Mouse (Mus musculus) retina, postnatal 7 days (tissue): ENCODE measurements around the gene Emsy.

Source experiments
- DNase-seq: peaks from one replicate; pipeline ENCODE4 v3.0.0-alpha.2; 2012; ENCODE audit warnings: low read depth, low spot score

The Emsy gene

DNA sequence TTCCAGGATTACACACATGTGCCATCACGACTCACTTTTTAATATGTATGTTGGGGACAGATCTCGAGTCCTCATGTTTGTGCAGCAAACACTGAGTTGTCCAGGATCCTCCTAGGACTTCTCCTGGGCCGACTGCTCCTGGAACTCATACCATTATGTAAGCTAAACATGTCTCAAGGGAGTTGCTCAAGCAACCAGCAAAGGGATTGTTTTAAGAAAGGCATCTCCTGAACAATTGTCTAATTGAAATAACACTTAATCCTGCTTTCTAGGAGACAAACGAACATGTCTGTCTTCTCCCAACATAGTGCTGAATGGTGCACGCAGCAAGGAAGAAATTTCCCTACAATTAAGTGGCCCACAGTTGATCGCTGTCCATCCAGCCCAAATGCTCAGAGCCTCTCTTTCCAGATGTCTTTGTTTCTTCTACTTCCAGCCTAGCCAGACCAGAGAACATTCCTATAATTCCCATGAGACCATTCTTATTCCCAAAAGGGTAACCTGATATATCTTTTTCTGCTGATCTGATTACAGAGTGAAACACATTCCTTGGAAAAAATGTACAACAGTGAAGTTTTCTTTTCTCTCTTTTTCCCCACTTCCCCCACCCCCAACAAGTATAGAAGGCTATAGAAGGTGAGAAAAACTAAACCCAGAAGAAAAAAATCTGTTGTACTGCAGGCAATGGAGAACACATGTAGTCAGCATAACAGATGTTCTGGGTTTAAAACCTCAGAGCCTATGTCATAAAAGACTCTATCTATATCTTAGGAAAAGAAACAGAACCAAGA is 11.6 kb upstream of the Emsy start:
- DNase-seq, result no peak

GRCm38 (mm10) chr7:98665726-98666125 is 9.1 kb upstream of the Emsy start:
- DNase-seq, result no peak

DNA sequence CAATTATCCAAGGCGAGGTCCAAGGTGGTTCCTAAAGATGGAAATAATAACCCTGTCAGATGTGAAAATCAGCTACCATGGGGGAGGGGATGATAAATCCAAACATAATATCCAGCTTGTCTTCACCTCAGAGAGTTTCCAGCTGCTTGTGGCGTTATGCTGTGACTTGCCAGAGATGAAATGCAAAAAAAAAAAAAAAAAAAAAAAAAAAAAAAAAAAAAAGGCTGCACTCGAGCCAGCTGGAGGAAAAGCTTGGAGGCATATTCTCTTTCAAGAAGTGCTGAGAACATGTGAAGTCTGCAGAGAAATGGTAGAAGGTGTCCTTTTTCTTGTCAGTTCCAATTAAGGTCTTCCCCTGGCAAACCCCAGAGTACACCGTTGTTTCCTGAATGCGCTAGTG is 8.6 kb upstream of the Emsy start:
- DNase-seq, result no peak

DNA sequence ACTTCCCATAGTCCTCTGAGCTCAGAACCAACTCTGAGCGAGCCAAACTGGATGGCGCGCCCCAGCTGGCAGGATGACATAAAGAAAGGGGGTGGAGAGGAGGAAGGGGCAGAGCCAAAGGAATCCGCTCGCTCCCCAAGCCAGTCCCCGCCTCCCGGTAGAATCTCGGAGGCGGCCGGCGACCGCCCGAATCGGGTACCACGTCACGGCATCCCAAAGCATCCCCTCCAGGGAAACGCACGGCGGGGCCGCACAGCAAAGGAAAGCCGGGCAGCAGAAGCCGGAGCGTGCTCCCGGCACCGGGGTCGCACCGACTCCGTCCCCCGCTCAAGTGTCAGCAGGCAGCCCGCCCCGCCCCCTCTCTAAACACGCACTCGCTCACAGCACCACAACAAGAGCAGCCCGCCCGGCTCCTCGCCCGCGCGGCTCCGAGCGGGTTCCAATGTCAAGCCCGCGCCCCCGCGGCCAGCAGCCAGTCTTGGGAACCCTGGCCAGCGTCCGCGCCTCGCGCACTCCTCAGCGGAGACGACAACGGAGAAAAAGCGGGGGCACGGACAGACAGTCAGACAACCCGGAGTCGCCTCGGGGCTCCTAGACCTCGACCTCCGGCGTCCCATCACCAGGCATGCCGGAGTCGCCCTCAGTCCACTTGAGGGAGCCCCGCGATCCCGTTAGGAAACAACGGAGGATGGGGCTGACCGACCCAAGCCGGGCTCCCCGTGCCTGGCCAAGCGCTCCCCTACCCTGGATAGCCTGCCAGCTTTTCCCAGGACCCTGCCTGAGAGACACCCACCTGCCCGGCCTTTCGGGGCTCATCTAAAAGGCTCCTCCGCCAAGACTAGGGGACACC is 677 bp downstream of the Emsy start:
- DNase-seq, result peak; percentile 45

DNA sequence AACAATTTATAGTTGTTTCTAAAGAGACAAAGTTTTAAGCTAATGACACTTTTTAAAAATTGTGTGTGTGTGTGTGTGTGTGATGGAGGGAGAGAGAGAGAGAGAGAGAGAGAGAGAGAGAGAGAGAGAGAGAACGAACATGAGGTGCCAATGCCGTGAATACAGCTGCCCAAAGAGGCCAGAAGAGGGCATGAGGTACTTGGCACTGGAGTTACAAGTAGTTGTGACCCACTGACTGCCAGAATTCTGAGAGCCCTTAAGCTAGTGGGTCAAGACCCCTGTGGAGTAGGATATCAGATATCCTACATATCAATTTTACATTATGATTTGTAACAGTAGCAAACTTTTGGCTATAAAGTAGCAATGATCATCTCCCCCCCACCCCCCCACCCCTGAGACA is 4.9 kb downstream of the Emsy start:
- DNase-seq, result no peak

DNA sequence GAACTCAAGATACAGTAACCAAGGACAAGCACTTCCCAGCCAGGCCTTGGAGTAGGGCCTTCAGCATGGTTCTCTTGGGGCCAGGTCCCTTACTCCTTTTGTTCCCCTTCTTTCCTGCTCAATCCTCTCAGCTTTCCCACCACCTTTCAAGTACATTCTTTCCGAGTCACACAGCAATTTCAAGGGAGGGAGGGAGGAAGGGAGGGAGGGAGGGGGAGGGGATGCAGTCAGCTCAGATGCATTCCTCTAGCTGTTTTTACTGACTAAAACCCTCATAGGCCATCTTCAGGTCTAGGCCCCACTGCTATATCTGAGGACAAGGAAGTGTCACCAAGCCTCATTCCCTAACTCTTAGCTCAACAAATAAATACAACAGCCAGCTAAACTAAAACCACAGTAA is 12.3 kb downstream of the Emsy start:
- DNase-seq, result no peak

DNA sequence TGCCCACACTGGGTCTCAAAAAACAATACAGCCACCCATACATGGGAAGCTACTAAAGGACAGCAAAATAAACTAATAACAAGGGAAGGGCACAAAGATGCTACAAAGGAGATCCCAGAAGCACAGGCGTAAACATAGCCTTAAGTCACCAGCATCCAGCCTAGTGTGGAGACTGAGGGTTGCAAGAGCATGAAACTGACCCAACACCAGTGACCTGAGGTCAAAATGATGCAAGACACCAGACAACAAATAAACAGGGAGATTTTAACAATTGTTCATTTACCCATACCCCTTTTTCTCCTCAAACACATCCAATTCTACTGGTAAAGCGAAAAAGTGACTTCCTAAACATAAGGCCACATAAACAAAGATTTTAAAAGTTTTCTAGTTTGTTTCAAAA is 20.0 kb downstream of the Emsy start:
- no peak for DNase-seq

- no peak for DNase-seq
Measured at GRCm38 (mm10) chr7:98633032-98633431, 23.6 kb downstream of the Emsy start.

GRCm38 (mm10) chr7:98629947-98630346 is 26.6 kb downstream of the Emsy start:
- no peak for DNase-seq

DNA sequence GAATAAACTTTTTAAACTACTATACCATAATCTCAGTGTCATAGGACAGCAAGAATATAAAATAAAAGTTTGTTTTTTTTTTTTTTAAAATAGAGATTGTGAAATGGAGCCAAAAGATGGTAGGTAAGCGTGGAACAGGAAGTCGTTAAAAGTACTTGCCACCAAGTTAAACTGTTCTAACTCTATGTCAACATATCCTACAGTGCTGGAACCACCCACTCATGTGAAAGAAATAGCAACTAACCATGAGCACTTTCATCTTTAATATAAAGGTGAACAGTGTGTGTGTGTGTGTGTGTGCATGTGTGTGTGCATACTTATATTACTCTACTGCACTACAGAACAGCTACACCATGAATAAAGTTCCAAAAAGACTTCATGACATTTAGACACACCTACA is 38.8 kb downstream of the Emsy start:
- DNase-seq, result no peak

DNA sequence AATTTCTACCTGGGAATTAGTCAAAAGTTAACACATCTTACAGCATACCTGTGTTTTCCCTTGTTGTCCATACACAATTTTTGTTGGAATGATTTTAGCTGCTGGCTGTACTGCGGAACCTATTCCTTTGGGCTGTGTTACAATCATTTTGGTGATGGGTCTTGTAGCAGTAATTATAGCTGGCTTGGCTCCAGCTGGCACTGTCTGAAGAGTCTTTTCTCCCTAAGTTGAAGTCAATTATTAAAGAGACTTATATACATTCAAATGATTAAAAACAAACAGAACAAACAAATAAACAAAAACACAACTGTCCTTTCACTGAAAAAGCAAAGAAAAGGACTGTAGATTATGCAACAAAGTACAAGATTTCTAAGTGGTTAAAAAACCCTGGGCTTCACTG is 43.6 kb downstream of the Emsy start:
- no peak for DNase-seq

DNA sequence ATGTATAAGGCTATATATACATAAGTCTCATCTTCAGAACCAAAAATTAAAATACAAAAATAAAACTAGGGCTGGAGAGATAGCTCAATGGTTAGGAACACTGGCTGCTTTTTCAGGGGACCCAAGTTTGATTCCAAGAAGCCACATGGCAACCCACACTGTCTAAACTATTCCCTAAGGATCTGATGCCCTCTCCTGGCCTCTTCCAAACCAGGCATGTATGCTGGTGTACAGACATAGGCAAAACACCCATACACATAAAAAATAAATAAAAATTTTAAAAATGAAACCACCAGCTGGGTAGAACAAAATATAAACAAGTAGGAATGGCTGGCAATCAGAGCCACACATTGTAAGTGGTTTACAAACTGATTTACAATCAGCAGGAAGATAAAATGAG is 48.1 kb downstream of the Emsy start:
- DNase-seq, result no peak

- no peak for DNase-seq
Measured at GRCm38 (mm10) chr7:98607158-98607557, 49.4 kb downstream of the Emsy start.

- DNase-seq, result no peak
Measured at GRCm38 (mm10) chr7:98601715-98602114, 54.9 kb downstream of the Emsy start.

DNA sequence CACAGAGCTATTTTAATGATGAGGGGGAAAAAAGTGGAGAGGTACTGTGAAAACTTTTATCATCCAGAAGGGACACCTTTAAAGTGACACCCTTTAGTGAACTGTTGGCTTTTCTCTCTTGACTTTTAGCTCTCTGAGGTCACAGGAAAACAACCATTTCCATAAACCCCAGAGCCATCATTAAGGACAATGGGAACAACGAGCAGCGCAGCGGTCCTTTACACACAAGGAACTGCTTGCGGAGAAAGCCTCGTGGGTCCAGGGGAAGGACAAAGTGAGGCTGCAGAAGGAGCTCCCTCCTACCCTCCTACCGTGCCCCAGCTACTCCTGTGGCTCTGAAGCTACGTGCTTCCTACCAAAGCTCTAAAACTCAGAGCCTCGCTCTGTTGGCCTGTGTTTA is 59.2 kb downstream of the Emsy start:
- no peak for DNase-seq

DNA sequence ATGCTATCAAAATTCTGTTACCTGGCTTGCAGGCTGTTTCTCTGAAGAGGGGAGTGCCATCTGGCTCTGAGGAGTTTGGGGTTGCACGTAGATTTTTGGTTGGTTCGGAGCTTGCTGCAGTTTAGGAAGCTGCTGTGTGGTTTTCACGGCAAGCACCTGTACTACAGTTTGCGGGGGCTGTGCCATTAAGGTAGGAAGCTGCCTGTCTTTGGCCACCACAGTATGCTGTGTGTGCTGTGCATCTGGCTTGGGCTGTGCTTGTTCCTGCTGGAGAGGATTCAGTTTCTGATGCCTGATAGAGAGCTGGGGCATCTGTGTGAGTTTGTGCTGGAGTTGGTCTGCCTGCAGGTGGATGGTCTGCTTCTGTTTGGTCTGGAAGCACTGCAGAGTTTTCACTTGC is 61.9 kb downstream of the Emsy start:
- DNase-seq, result no peak

GRCm38 (mm10) chr7:98593276-98593675 is 63.3 kb downstream of the Emsy start:
- DNase-seq, result no peak

DNA sequence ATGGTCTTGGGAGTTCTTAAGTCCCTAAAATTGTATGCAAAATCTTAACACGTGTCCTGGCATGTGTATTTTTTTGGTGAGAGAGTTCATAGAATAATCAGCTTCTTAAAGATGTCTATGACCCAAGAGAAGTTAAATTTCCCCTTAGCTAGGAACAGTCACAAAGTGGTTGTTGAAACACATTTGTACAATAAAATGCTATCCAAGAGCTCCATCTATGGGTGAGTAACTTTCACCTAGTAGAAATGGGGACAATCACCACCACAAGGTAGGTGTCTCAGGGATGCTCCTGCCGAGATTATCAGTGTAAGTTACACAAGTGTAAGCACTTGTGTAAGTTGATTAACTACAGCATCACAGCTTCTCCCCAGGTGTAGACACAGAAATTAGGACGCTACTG is 67.6 kb downstream of the Emsy start:
- DNase-seq, result no peak

- DNase-seq, result no peak
Measured at GRCm38 (mm10) chr7:98586313-98586712, 70.3 kb downstream of the Emsy start.

DNA sequence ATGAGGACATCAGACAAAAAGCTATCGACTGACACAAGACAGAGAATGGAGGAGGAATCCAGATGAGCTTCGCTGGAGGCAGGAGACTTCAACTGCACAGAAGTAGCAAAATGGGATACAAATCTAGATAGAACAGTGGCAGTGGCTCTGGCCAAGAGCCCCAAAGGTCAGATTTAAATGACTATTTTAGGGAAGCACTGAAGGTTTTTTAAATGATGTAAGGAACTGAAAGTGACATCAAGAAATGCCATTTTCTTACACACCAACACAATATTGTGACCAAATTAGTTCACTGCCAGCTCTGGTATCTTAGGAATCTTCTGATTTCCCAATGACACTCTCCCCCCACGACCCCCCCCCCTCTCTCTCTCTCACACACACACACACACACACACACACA is 72.0 kb downstream of the Emsy start:
- DNase-seq, result no peak

DNA sequence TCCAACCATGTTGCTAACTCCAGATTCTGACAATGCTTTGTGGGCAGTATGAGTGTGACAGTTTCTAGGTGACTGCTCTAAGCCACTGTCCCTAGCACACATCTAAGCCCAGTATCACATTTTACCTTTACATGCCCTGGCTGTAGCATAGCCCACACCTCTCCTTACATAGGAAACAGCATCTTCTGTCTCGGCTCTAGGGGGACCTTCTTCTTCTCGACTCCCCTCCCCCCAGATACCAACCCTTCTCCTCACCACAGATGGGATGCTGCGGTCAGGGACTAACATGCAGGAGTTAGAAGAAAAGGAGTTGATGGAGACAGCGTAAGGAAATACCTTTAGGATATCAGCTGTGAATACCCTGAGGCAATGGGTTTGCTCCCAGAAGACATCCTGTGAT is 75.3 kb downstream of the Emsy start:
- DNase-seq, result no peak

GRCm38 (mm10) chr7:98580441-98580840 is 76.1 kb downstream of the Emsy start:
- DNase-seq, result no peak

- no peak for DNase-seq
Measured at GRCm38 (mm10) chr7:98579731-98580130, 76.9 kb downstream of the Emsy start.
